Mouse (Mus musculus): ENCODE data around the gene Masp1. TPM values are rescaled to one million over a fixed set of nuclear protein-coding genes. Genes with fewer than 3 reads are reported as not detected.

Gene Masp1
- total RNA-seq, 2 experiments from 2014 or later, result 13.8 to 14.5 TPM

DNA sequence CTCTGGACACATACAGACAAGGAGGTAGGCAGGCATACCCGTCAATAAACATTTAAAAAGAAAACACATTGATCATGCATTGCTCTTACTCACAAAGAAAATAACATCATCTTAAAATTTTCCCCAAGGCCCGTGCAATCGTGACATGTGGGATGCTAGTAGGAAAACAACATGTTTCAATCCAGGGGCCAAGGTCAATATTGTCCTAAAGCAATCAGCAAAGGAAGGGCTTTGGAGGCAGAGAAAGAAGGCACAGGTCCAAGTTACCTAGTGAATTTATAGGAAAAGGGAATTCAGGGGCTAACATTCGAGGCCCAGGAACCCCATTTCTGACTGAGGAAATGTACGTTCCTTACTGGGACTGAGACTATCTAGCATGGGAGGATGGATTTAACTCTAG is 3.4 kb downstream of the Masp1 start:
- intact Hi-C loops (cut with DNase I), result no loop called here
- DNase-seq (ENCODE audit: low spot score in 2 of 2), result no peak

DNA sequence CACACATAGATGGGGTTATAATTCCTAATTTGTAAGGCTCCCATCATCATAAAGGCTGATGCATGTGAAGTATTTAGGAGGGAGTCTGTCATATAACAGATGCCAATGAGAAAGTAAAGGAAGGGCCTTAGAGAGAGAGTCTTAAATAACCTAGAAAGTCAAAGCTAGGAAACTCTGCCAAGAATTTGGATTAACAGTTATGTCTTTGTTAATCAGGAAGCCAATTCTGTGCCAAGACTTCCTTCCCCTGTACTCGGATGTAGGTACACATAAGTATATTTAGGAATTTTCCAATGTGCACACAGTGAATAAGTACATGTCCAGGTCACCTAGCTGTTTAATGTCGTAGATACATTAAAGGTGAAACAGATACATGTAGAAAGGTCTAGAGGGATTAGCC is 4.0 kb downstream of the Masp1 start:
- DNase-seq (ENCODE audit: low spot score in 2 of 2), result no peak
- intact Hi-C loops (cut with DNase I), result no loop called here

DNA sequence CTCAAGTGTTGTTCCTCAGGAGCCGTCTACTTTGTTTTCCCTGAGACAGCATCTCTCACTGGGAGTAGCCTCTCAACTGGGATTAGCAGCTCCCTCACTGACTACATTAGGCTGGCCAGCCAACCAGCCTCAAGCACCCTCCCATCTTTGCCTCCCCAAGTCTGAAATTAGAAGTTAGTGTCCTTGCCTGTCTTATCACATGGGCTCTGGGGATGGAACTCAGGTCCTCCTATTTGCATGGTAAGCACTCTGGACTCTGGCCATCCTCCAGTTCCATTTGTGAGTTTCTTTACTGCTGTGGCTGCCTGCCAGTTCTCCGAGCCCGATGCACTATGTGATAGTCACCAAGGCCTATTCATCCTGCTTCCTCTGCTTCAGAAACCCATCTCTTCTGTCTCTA is 4.8 kb downstream of the Masp1 start:
- DNase-seq (ENCODE audit: low spot score in 2 of 2), result peak; percentile 47 to 65

DNA sequence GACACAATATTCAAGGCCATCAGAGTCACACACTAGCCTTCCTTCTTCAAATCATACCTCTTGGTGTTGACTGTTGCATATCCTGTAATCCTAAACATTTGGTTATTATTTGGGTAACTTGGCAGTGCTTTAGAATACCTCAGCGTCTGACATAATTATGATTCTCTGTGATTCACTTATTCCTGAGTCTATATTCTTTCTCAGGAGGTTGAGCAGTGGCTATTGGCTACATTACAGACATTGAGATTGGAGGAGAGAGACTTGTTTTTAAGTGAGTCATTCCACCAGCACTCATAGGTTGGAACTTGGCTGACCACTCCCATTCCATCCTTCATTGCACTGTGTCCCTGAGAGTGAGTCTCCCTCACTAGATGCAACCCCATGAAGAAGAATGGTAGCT is 7.2 kb downstream of the Masp1 start:
- intact Hi-C loops (cut with DNase I), result no loop called here
- no peak for DNase-seq (ENCODE audit: low spot score in 2 of 2)

More for the DNA sequence above, 4.8 kb downstream of the Masp1 start:
- intact Hi-C loops (cut with DNase I), result no loop called here

DNA sequence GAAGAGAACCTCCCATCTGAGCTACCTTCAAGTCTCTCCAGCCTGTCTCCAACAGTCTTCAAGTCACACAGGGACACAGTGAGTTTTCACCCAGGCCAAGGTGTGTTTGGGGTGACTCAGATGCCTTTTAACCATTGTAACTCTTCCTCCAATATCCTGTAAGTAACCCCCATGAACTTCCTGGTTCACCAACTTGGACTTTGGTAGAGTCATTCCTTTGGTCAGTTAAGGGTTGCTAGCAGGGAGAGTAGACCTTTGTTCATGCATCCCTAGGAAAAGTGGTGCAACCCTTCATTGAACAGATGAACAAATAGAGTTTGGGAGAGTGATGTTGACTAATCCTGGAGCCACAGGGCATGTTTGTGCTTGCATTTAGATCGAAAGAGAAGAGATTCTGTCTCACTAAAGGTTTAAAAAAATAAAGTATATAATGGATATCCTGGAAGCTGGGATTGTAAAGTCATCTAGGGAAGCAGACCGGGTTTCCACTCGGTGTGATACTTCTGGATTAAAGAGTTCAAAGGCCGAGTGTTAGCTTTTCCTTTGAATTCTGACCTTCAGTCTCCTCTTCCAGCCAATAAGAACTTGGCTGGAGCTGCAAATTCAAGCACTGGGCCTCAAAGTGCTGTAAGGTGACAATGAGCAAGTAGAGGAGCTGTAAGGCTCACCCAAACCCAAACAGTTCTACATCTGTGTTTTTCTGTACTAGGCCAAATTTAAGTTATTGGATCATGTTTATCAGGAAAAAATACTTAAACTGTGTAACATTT is 9.3 kb downstream of the Masp1 start:
- DNase-seq (ENCODE audit: low spot score in 2 of 2), result no peak
- intact Hi-C loops (cut with DNase I), result no loop called here

DNA sequence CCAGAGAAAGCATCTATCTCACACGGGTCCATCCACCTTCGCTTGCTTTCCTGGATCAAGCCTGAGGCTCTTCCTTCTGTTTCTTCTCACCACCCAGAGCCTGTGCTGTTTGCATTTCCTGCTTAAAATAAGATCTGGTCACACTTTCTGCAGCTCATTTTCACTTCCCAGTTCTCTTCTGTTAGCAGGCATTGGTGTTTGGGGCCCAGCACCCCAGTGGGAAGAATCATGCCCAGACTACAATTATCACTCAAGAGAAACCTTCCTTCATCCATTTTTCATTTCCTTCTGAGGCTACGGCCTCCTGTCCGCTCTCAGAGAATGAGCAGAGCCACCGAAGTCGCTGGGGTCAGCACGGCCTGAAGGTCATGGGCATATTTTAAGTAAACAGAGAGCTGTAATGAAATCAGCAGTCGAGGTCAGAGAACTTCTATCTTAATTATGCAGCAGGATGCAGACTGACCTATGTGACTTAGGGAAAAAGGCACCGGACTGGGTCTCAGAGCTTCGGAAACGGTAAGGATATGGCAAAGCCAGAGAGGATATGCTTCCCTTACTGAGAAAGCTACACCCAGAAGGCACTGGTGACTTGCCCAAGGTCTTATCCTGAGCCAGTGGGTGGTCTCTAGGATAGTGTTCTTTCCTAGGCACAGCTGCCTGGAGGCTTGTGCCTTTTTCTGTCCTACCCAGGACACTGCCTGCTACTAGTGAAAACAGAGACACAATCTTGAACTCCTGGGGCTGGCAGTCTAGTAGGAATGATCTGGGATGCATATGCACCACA is 14.5 kb downstream of the Masp1 start:
- intact Hi-C loops (cut with DNase I), result no loop called here
- DNase-seq (ENCODE audit: low spot score in 2 of 2), result peak in 1 of 2 experiments; percentile 75

DNA sequence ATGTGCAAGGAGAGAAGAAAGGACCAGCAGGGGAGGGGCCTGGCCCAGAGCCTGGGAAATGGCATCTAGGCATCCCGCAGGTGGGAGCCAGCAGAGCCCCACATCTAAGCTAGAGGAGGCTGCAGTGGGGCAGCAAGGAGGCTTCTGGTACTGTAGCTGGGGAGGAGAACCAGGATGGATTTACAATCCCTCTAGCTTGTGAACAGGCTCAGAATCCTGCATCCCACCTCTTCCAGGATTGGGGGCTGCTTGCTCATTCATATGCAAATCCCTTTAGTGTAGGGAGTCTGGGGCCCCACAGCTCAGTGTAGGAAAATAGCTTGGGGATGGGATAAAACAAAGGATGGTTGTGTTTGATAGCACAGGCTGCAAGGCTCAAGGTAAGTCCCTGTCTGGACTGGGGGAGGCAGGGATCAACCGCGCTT is 16.3 kb downstream of the Masp1 start:
- no peak for DNase-seq (ENCODE audit: low spot score in 2 of 2)
- intact Hi-C loops (cut with DNase I), result no loop called here

DNA sequence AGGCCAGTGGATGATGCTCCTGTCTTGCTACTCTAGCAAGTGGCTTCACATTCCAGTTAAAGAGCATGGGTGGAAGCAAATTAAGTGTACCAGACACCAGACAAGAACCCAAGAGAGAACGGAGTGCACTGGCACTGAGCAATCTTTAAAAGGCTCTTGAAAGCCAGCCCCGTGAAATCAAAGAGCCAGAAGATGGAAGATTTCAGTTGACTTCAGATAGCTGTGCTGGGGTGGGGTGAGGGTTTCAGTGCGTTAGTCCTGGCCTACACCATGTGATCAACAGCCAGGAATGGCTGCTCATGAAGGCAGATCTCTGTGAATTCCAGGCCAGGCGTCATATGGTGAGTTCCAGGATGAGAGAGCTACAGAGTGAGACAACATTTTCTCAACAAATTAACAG is 17.3 kb downstream of the Masp1 start:
- intact Hi-C loops (cut with DNase I), result no loop called here
- no peak for DNase-seq (ENCODE audit: low spot score in 2 of 2)

DNA sequence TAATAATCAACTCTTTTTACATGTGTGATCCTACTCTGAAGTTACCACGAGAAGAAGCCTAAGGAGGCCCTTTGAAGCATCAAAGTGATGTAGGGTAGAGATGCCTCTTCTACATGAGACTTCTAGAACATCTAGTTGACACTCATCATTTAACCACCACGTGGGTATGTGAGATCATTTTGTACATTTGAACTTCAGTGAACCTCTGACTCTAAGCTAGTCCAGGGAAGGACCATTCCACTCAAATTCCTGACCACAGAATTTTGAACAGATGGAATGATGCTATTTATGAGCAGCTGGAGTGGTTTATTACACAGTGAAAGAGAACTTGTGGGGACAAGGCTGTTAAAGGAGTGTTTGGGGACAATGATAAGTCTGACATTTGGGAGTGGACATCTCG is 18.1 kb downstream of the Masp1 start:
- intact Hi-C loops (cut with DNase I), result no loop called here
- DNase-seq (ENCODE audit: low spot score in 2 of 2), result no peak

DNA sequence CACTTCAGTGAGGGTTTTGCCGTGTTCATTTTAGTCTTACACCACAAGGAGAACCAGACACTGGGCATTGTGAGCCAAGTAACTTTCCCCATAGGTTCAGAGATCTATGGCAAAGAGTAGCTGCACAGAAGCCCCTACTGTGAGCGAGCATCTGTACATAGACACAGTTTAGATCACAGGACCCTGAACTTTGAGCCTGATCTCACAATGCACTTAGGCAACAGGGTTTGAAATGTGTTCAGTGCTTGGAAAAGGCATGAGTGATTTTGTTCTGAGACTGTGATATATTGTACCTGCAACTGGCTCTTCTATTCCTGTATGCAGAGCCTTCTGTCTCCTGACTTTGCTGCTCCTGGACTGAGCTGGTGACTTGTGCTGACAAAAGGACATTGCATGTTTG is 19.3 kb downstream of the Masp1 start:
- no peak for DNase-seq (ENCODE audit: low spot score in 2 of 2)
- intact Hi-C loops (cut with DNase I), result loop anchor here (2.0 kb wide), 1 partner anchor 18 kb away; no protein-coding TSS in a partner anchor

DNA sequence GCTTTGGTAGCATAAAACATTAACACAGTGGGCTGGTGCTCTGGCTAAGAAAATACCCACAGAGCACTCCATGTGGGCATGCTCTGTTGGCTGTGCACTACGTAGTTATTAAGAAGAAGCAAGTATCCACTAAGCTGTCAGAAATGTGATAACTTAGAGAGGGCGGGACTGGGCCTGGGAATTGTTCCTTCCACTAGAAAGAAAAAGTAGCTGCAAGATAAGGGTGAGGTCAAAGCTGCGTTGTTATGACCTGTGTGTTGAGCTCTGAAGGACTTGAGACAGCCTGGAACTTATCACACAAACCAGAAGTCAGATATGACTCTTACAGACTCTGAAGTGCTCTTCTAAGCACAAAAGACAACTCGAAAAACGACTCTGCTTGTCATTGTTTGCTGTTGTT is 20.1 kb downstream of the Masp1 start:
- intact Hi-C loops (cut with DNase I), result loop anchor here (2.0 kb wide), 1 partner anchor 18 kb away; no protein-coding TSS in a partner anchor

DNA sequence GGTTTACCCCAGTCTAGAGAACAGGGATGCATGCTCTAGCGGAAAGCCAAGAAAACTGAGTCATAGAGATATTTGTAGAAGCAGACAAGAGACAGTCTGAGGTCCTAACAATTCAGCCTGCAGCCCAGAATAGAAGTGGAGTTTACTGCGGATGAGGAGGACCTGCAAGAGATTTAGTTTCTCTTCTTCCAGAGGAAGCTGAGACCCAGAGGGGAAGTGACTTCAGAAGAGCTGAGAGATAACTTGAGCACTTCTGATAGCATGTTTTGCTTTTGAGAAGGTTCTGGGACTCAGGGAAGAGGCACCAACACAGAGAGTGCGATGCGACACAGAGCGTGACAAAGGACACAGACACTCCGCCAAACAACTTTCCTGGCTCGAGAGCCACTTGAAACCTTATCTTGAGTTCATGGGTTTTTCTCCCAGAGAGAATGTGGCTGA is 21.9 kb downstream of the Masp1 start:
- DNase-seq (ENCODE audit: low spot score in 2 of 2), result peak in 1 of 2 experiments; percentile 75
- intact Hi-C loops (cut with DNase I), result no loop called here

More for the DNA sequence above, 20.1 kb downstream of the Masp1 start:
- no peak for DNase-seq (ENCODE audit: low spot score in 2 of 2)

DNA sequence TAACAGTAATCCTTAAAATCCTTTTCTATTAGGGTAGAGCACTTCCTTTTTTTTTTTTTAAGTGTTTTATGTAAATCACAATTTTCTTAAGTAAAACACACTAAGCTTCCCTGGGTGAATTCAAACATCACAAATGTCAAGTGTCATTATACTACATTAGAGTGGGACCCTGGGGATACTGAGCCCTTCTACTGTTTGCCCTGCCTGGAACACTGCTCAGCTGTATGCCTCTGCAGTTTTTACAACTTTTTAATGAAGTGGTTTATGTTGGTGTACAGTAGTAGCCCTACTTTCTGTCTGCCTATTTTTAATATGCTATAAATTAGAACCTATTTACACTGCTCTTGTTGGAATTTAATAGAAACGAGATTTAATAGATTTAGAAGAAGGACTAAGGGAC is 22.7 kb downstream of the Masp1 start:
- DNase-seq (ENCODE audit: low spot score in 2 of 2), result no peak
- intact Hi-C loops (cut with DNase I), result no loop called here

DNA sequence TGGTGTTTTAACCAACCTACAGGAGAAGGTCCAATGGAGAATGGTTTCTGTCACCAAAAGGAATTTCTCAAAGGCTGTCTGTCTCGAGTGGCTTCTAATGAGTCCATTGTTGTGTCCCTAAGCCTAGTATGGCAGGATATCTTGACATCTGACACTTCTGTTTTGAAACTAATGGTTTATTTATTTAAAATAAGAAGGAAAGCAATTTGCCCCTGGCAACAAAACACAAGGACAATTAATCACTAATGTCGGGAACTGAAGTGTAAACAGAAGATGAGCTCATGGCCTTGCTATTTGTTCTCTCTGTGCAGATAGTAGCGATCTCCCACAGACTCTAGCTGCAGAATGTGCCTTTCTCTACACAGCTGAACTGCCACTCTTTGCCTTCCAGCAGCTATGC is 23.2 kb downstream of the Masp1 start:
- no peak for DNase-seq (ENCODE audit: low spot score in 2 of 2)
- intact Hi-C loops (cut with DNase I), result no loop called here

DNA sequence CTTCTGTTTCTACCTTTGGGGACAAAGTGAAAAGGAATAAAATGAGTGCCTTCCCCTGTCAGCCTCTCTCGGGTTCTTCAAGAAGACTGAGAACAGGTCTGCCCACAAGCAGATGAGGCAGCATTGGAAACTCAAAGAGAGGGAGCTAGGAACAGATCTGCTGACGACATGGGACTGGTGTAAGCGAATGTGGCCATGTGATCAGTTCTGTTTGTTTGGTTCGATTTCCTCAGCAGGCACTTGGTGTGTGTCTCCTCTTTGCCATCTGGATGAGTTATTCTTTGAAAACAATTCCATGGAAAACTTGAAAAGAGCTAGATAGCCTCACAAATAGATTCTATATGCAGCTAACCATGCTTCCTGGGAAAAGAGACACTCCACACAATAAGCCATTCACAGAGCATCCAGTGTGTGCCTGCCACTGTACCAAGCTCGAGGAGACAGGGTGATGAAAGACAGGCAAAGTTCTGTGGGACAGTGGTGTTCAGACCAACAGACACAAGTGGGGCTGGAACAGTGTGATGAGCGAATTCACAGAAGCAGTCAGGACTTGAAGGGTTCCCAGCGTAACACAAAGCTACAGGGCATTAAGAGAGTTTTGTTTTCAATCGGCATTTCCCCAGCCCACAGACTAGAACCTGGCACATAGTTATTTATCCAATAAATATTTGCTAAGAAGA is 24.2 kb downstream of the Masp1 start:
- intact Hi-C loops (cut with DNase I), result no loop called here
- no peak for DNase-seq (ENCODE audit: low spot score in 2 of 2)

DNA sequence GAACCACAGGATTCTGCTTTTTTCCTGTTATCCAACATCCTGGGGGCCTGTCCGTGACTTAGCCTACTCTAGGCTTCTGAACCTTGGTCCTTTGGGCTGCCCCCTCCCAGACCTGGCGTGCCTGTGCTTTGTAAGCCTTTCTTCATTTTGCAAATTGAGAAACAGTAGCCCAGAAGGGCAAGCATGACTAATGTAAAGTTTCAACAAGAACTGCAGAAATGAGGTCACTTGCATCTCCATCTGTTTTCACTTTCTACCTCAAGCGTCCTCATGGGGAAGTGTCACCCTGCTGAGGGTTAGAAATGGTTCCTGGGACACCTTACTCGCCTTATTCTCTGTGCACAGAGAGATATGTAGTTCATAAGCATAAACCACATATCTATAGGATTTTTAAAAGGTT is 27.8 kb downstream of the Masp1 start:
- peak in 1 of 2 experiments; percentile 31 for DNase-seq (ENCODE audit: low spot score in 2 of 2)
- intact Hi-C loops (cut with DNase I), result no loop called here

DNA sequence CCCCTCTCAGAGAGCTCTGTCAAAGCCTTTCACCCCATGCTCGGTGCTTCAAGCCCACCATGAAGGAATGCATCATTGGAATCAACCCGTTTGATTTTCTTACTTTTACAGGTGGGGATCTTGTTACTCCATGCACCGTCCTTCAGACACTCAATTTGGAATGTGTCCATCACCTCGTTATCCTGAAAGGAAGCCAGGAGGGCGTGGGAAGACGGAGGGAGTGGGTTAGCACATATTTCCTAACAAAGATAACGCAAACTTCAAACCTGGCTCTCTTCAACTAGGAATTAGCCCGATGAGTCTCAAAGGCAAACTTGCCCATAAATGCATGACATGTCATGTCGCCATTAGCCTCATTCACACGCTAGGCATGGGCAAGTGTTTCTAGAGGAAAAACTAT is 37.3 kb downstream of the Masp1 start:
- intact Hi-C loops (cut with DNase I), result no loop called here
- no peak for DNase-seq (ENCODE audit: low spot score in 2 of 2)

DNA sequence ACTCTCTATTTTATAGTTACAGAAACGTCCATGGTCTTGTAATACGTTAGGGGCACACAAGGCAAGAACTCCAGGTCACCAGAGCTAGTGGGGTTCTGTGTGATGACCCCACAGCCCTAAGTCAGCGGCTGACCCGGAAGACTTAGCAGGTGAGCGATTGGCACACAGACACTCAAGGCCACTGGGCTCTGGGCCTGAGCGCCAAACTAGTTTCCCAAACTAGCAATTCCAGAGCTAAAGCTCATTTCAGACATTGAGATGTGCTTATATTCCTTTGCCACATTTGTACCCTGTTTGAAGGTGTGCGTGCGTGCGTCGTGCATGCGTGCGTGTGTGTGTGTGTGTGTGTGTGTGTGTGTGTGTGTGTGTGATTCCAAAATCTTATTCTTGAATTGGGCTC is 37.8 kb downstream of the Masp1 start:
- intact Hi-C loops (cut with DNase I), result no loop called here
- DNase-seq (ENCODE audit: low spot score in 2 of 2), result no peak

DNA sequence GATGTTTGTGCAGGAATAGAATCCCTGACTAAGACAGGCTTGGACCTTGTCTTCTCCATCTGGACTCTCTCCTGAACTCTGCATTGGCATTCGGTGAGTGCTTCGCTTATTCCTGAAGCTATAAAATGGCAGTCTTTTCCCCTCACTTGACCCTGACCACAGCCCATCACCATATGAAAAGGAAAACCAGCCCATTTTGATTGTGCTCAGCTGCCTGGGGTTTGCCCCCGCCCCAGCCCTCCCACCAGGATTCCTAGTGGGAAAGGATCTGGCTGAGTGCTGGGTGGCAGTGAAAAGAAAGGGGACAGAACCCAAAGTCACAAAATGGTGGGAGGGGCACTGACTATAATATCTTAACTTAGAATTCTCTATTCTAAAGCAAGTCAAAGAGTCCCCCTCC is 38.4 kb downstream of the Masp1 start:
- DNase-seq (ENCODE audit: low spot score in 2 of 2), result no peak
- intact Hi-C loops (cut with DNase I), result no loop called here

DNA sequence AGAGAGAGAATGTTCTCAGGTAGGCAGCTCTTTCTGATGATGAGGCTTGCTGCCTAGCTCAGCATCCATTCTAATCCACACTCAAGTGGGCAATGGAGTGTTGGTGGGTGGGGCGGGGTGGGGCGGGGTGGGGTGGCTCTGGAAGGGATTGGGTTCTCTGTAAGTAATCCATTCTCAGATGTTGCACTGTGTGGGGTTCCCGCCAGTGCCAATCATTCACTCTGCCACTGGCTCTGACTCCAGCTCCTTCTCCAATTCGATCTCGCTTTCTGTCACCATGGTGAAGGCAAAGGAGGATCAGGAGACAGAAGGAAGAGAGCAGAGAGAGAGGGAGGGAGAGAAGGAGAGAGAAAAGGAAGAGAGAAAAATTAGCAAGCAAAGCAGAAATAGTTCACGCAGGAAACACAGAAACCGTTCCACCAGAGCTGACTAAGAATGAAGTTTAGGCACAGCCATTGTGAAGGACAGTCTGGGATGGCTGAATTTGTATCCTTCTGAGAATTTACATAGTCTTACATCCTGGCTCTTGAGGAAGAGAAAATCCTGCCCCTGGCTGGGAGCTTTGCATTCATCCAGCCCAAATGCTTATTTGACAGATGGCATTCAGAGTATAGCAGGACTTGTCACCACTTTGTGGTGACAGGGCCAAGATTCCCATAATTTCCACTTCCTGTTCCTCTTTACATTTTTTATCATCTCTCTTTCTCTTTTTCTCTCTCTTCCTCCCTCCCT is 40.6 kb downstream of the Masp1 start:
- intact Hi-C loops (cut with DNase I), result no loop called here
- no peak for DNase-seq (ENCODE audit: low spot score in 2 of 2)

Data from left cerebral cortex, postnatal 25 days (tissue).